Mouse (Mus musculus) embryonic facial prominence, embryonic 14.5 days (tissue): Measurements from ENCODE around the gene Ttc41. TPM values are rescaled to one million over a fixed set of nuclear protein-coding genes. Genes with fewer than 3 reads are reported as not detected.

Source experiments
- ATAC-seq: fragments of 200-750 bp; cut with Nextera tagmentation; 2 replicates; pipeline ENCODE4 v1.8.0; 2017; ENCODE audit warnings: low read depth, moderate number of reproducible peaks, moderate TSS enrichment
- DNase-seq: peaks from one replicate; pipeline ENCODE4 v3.0.0-alpha.2; 2015; ENCODE audit warnings: low spot score
- H3K27ac ChIP-seq: fragments of 300-500 bp; sonication (generic); replicated peaks from 2 replicates; pipeline ENCODE4 v1.5.1; 2014; ENCODE audit warnings: low read depth, mild to moderate bottlenecking, low read length, moderate library complexity
- H3K27me3 ChIP-seq: fragments of 300-500 bp; sonication (generic); replicated peaks from 2 replicates; pipeline ENCODE4 v1.6.1; 2014; ENCODE audit warnings: low read length; ENCODE audit not compliant: control insufficient read depth, insufficient read depth
- H3K36me3 ChIP-seq: fragments of 300-500 bp; sonication (generic); 2 replicates; pipeline ENCODE4 v1.6.1; 2014; ENCODE audit warnings: low read length, mixed read lengths; ENCODE audit not compliant: control insufficient read depth, insufficient read depth
- H3K4me1 ChIP-seq: fragments of 300-500 bp; sonication (generic); 2 replicates; pipeline ENCODE4 v1.6.1; 2014; ENCODE audit warnings: antibody characterized with exemption, low read length; ENCODE audit not compliant: control insufficient read depth, insufficient read depth
- H3K4me2 ChIP-seq: fragments of 300-500 bp; sonication (generic); 2 replicates; pipeline ENCODE4 v1.6.1; 2014; ENCODE audit warnings: low read depth, mild to moderate bottlenecking, low read length, moderate library complexity, mixed read lengths
- H3K4me3 ChIP-seq: fragments of 300-500 bp; sonication (generic); 2 replicates; pipeline ENCODE4 v1.5.1; 2014; ENCODE audit warnings: low read depth, mild to moderate bottlenecking, low read length
- H3K9ac ChIP-seq: fragments of 300-500 bp; sonication (generic); 2 replicates; pipeline ENCODE4 v1.6.1; 2014; ENCODE audit warnings: low read depth, mild to moderate bottlenecking, low read length, moderate library complexity, mixed read lengths
- H3K9me3 ChIP-seq: fragments of 300-500 bp; sonication (generic); 2 replicates; pipeline ENCODE4 v1.6.1; 2016; ENCODE audit warnings: low read length; ENCODE audit not compliant: control insufficient read depth
- WGBS: fragments of 180-500 bp; shearing (Covaris S2); extraction: QIAGEN DNeasy Blood & Tissue Kit; methylation state at CpG from one replicate; pipeline ENCODE4 v1.1.7; 2014; 5-methylcytosine and 5-hydroxymethylcytosine counted together
- microRNA-seq: library from miRNA; unstranded; fragments of <30 nt; microRNA quantifications from one replicate; pipeline ENCODE4, GENCODE M21; 2016; ENCODE audit warnings: borderline number of aligned reads
- polyA plus RNA-seq: library from polyadenylated mRNA; unstranded; fragments of >200 nt; fragmentation: Nextera tagmentation; extraction: Ambion mirVana; gene quantifications from 2 replicates; pipeline ENCODE4 v1.2.1, GENCODE M21; 2014

The Ttc41 gene
- polyA plus RNA-seq, 1 experiment from 2014 or later: 1.1 TPM

DNA sequence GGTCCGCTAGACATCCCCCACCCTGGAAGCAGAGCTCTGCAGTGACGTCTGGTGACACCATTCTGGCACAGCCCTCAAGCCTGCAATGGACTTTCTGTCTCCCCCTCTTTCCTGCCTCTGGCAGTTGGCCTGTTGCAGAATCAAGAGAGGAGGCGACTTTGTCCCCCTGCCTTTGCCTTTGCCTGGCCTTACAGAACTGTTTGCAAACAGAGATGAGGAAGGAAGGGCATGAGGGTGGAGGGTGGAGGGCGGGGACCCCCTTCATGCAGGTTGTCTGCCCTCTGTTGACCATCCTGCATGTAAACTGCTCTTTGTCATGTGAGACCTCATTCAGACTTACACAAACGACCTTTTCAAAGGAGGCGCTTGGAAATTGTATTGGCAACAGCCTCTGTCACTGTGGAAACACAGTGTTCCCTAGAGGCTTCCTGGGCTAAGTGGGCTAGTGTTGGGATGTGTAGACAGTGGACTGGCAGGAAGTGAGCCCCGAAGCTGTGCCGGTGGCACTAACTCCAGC lies 114.1 kb downstream of the Ttc41 start:
- peak; percentile 67; the same call in 1 of the 2 replicates for ATAC-seq
- no peaks in the 10 kb centered on the region for H3K9me3 ChIP-seq
- 0 out of 2 replicates have a peak, but pooled peaks cover 4% of the 10 kb centered on the region for H3K36me3 ChIP-seq
- no peaks in the 10 kb centered on the region for H3K27me3 ChIP-seq
- no peak overlapping the region for H3K27ac ChIP-seq
- WGBS: 30% methylated on average over 8 of the region's 8 CpGs
- peak; percentile 51 for DNase-seq
- no peak overlapping the region for H3K9ac ChIP-seq
- H3K4me3 ChIP-seq: no peak overlapping the region
- H3K4me1 ChIP-seq: peaks cover 8% of the 10 kb centered on the region; the same call in 1 of the 2 replicates
- H3K4me2 ChIP-seq: no peak overlapping the region

DNA sequence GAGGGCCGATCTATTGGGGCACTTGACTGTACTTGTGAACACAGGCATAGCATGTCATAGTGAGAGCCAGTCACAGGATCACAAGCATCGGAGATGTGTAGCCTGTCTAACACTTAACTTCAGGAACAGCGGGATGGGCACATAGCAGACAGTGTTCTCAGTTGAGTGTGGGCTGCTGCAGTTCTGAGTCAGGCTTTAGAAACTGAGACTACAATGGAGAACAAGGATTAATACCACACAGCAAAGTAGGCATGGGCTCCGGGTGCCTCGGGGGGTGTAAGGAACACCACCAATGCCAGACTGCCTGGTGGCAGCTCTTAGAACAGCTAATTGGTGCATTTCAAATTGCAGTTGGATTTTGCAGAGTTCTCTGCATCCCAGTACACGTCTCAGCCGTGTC lies 115.4 kb downstream of the Ttc41 start:
- H3K27ac ChIP-seq: no peak overlapping the region

DNA sequence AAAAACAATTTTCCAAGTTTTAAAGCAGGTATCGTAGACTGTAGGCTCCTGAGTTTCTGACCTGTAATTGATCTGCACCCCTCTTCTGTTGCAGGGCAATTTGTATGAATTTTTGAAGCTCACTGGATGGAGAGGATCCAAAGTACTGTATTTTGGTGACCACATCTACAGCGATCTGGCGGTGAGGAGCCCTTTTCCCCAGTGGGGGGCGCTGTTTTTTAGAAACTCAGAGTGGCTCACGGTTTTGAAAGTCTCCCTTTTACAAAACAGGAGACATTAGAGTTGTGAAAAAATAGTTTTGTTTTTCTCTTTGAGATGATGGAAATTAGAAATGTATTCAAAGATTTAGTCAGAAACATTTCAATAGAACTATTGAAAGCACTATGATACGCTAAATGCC lies 118.5 kb downstream of the Ttc41 start:
- H3K4me2 ChIP-seq: no peak overlapping the region
- peaks cover 8% of the 10 kb centered on the region; the same call in 1 of the 2 replicates for H3K4me1 ChIP-seq
- no peaks in the 10 kb centered on the region for H3K27me3 ChIP-seq
- no peak for ATAC-seq
- peaks cover 7% of the 10 kb centered on the region; the same call in 1 of the 2 replicates for H3K36me3 ChIP-seq
- no peak overlapping the region for H3K9ac ChIP-seq
- 65% methylated on average over 6 of the region's 6 CpGs for WGBS
- no peak overlapping the region for H3K27ac ChIP-seq
- H3K4me3 ChIP-seq: no peak overlapping the region
- H3K9me3 ChIP-seq: no peaks in the 10 kb centered on the region
- no peak for DNase-seq

More for the DNA sequence above, 115.4 kb downstream of the Ttc41 start:
- Histone ChIP-seq H3K27me3 (no peaks in the 10 kb centered on the region), H3K4me3 (no peak overlapping the region), H3K36me3 (peaks cover 4% of the 10 kb centered on the region; the same call in 1 of the 2 replicates), H3K4me2 (no peak overlapping the region), H3K9ac (no peak overlapping the region), H3K4me1 (peaks cover 8% of the 10 kb centered on the region; the same call in 1 of the 2 replicates), H3K9me3 (no peaks in the 10 kb centered on the region)
- DNase-seq (no peak), ATAC-seq (no peak)
- WGBS: 79% methylated on average over 7 of the region's 7 CpGs

DNA sequence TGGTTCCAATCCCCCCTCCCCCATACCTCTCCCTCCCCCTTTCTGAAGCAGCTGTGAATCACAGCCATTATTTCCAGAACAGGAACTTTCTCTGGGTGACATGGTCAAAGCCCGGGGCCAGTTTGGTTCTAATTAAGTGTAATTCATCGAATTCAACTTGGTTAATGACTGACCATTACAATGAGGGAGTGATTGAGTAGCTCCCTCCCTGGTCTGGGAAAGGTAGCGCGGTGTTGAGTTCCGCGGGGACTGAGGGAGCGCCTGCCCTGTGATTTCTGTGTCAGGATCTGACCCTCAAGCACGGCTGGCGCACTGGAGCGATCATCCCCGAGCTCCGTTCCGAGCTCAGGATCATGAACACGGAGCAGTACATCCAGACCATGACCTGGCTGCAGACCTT lies 119.3 kb downstream of the Ttc41 start:
- 58% methylated on average over 13 of the region's 14 CpGs for WGBS
- DNase-seq (no peak), ATAC-seq (no peak)
- no peak overlapping the region for H3K4me2 ChIP-seq
- no peaks in the 10 kb centered on the region for H3K27me3 ChIP-seq
- no peak overlapping the region for H3K9ac ChIP-seq
- H3K36me3 ChIP-seq: peaks cover 9% of the 10 kb centered on the region; the same call in 1 of the 2 replicates
- H3K4me1 ChIP-seq: peaks cover 1% of the 10 kb centered on the region; the same call in 1 of the 2 replicates
- H3K4me3 ChIP-seq: no peak overlapping the region
- H3K27ac ChIP-seq: no peak overlapping the region
- H3K9me3 ChIP-seq: no peaks in the 10 kb centered on the region

DNA sequence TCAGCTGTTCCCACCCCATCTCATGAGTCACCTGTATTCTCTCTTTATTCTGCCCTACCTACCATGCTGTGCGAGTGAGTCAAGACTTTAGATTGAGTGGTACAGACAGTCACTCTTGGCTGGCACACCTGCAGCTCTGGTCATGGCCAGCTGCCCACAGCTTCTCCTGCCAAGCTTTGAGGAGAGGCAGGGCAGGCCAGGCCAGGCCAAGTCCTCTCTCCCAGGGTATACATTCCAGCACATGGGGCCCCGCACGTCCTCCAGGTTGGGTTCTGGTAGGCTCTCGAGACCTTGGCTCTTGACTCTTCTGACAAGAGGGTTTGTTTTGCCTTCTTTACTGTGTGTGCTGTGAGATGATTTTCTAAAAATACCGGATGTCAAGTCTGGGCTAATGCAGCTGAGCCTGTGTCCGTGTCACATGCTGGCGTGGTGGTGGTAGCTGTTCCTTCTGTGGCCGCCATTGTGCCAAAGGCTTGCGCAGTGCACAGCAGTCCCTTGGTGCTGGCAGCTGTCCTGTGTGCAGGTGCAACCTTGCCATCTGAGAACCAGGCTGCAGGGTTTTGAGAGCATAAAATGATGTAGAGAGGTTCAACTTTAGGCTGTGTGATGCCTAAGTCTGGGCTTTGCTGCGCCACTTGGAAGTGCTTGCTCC lies 120.4 kb downstream of the Ttc41 start:
- Histone ChIP-seq H3K9ac (no peak overlapping the region), H3K9me3 (no peaks in the 10 kb centered on the region), H3K4me2 (no peak overlapping the region), H3K4me3 (no peak overlapping the region), H3K27ac (no peak overlapping the region), H3K27me3 (no peaks in the 10 kb centered on the region), H3K4me1 (no peaks in the 10 kb centered on the region), H3K36me3 (peaks cover 6% of the 10 kb centered on the region; the same call in 1 of the 2 replicates)
- ATAC-seq: no peak
- 81% methylated on average over 10 of the region's 10 CpGs for WGBS
- no peak for DNase-seq

Small RNAs within 50 kb of the gene (microRNA-seq; reads per million reads assigned to microRNA genes)
- 0.50 reads per million for gene Gm25745

Other genes with a start within 250 kb of the Ttc41 start
- gene Syn3, start 206.9 kb upstream of the Ttc41 start, polyA plus RNA-seq: 2.0 and 2.4 TPM in 2 replicates
- gene Hsp90b1, start 302 bp upstream of the Ttc41 start, polyA plus RNA-seq: 497 and 498 TPM in 2 replicates
- gene Gm49358, start 58.2 kb downstream of the Ttc41 start, polyA plus RNA-seq: not detected in 2 replicates
- 2.3 TPM in 2 replicates for gene Nt5dc3, start 73.2 kb downstream of the Ttc41 start, polyA plus RNA-seq